Mouse (Mus musculus): Measurements from ENCODE around the gene Mif. TPM values are rescaled to one million over a fixed set of nuclear protein-coding genes. Genes with fewer than 3 reads are reported as not detected.
A peak's percentile ranks its signal among the peaks of the same experiment; 100 is the strongest.
"Not testable (repeated sequence)": the region's sequence is repeated elsewhere in the genome, so short reads cannot be mapped to it uniquely, and the experiment has no call there.

Gene Mif
- total RNA-seq, 2 experiments from 2014 or later = 146 to 148 TPM

- no peak for DNase-seq
These were observed 13.6 kb upstream of the Mif start for GRCm38 (mm10) chr10:75873543-75874170.

- DNase-seq = peak; percentile 71
These were observed 13.0 kb upstream of the Mif start for GRCm38 (mm10) chr10:75872915-75873542.

- DNase-seq = no peak
These were observed 12.2 kb upstream of the Mif start for GRCm38 (mm10) chr10:75872025-75872914.

GRCm38 (mm10) chr10:75861587-75861986 lies 1.5 kb upstream of the Mif start:
- DNase-seq = no peak

- DNase-seq = no peak
These were observed 706 bp upstream of the Mif start for GRCm38 (mm10) chr10:75860746-75861145.

GRCm38 (mm10) chr10:75859107-75859746 lies 813 bp downstream of the Mif start:
- DNase-seq = no peak

GRCm38 (mm10) chr10:75857598-75857997 lies 2.4 kb downstream of the Mif start:
- DNase-seq = no peak

GRCm38 (mm10) chr10:75856976-75857375 lies 3.1 kb downstream of the Mif start:
- no peak for DNase-seq

GRCm38 (mm10) chr10:75856155-75856907 lies 3.7 kb downstream of the Mif start:
- DNase-seq = no peak

- no peak for DNase-seq
These were observed 4.5 kb downstream of the Mif start for GRCm38 (mm10) chr10:75855416-75855981.

- DNase-seq = no peak
These were observed 5.2 kb downstream of the Mif start for GRCm38 (mm10) chr10:75854791-75855190.

- no peak for DNase-seq
These were observed 5.9 kb downstream of the Mif start for GRCm38 (mm10) chr10:75854096-75854495.

- DNase-seq = peak; percentile 83
These were observed 6.6 kb downstream of the Mif start for GRCm38 (mm10) chr10:75853452-75853851.

GRCm38 (mm10) chr10:75852539-75853125 lies 7.4 kb downstream of the Mif start:
- no peak for DNase-seq

GRCm38 (mm10) chr10:75851681-75852080 lies 8.4 kb downstream of the Mif start:
- DNase-seq = no peak

GRCm38 (mm10) chr10:75851076-75851475 lies 9.0 kb downstream of the Mif start:
- DNase-seq = no peak

GRCm38 (mm10) chr10:75848382-75848781 lies 11.7 kb downstream of the Mif start:
- DNase-seq = no peak

- DNase-seq = no peak
These were observed 14.6 kb downstream of the Mif start for GRCm38 (mm10) chr10:75845306-75845930.

GRCm38 (mm10) chr10:75844800-75845199 lies 15.2 kb downstream of the Mif start:
- no peak for DNase-seq

GRCm38 (mm10) chr10:75843898-75844297 lies 16.1 kb downstream of the Mif start:
- not testable (repeated sequence) for DNase-seq

- DNase-seq = no peak
These were observed 20.9 kb downstream of the Mif start for GRCm38 (mm10) chr10:75839092-75839491.
